Mouse (Mus musculus) heart, adult 2 months (tissue): ENCODE results near the gene Ppp1r12c.

Experiments
- EP300 ChIP-seq: fragments of 200-500 bp; IDR thresholded peaks from 2 replicates; pipeline ENCODE4 v1.6.1; 2011; ENCODE audit warnings: low read depth, low read length, control low read depth; ENCODE audit not compliant: insufficient read depth
- POLR2A ChIP-seq: fragments of 200-500 bp; IDR thresholded peaks from 2 replicates; pipeline ENCODE4 v1.6.1; 2011; ENCODE audit warnings: mild to moderate bottlenecking, low read depth, low read length, control low read depth; ENCODE audit not compliant: insufficient read depth

- TF ChIP-seq EP300 (0 out of 2 replicates have a peak, but pooled peaks have one; percentile 7), POLR2A (peak; percentile 69)
These were observed at the start of gene Ppp1r12c for GRCm38 (mm10) chr7:4501558-4502397.
